Mouse (Mus musculus) WW6 (cell line): ENCODE results near the gene Mef2c.

ENCODE experiments used
- DNase-seq: peaks from one replicate; pipeline ENCODE4 v3.0.0-alpha.2; 2013; ENCODE audit warnings: low read depth, low spot score

Gene Mef2c

DNA sequence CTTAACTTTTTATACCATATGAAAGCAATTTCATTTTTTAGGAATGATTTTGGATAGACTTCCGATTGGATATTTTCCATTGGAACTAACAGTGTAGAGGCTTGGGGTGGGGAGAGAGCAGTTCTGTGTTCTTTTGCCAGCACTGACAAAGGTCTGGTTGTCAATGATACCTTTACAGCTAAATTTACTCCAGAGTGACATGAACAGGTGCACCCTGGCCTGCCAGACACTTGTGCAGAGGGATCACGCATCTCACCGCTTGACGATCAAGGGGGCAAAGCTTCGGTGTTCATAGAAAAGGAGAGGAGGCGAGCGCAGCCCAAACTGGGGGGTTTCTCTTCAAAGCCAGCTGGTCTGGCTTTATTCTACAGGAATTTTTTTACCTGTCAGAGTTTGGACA lies at the start of gene Mef2c:
TSS of gene Mef2c (plus strand) at position 116 of the 400 bp plus-strand sequence.
- DNase-seq: no peak

DNA sequence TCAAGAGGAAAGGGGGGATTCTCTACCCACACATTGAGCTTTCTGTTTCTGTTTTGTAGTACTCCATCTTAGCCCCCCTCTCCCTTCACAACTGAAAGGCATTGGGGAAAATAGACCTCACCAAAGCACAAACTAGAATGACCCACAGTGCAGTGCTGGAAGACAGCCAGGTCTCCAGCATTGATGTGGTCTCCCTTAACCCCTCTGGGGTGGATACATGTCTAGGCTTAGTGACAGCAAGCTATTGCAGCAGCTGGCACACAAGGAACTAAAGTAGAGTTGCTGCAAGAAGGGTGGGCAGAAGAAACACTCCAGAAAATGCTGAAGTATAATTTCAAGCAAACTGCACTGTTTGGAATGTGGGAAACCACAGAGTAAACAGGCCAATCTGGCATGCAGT lies 45.1 kb upstream of the Mef2c start:
- no peak for DNase-seq

DNA sequence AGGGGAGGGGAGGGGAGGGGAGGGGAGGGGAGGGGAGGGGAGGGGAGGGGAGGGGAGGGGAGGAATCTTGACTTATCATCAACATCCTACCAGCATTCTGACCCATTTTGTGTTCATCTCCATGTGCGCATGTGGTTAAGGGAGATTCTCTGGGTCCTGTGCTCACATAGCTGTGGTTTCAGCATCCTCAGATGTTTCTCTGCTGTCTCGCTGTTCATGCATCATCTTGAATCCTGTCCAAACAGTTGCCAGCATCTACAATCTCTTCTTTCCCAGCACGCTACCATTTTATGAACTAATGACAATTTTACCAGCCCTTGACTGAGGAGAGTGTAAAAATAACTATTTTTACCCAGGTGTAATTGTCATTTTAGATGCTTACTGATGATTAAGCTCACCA lies 44.2 kb upstream of the Mef2c start:
- DNase-seq: no peak

DNA sequence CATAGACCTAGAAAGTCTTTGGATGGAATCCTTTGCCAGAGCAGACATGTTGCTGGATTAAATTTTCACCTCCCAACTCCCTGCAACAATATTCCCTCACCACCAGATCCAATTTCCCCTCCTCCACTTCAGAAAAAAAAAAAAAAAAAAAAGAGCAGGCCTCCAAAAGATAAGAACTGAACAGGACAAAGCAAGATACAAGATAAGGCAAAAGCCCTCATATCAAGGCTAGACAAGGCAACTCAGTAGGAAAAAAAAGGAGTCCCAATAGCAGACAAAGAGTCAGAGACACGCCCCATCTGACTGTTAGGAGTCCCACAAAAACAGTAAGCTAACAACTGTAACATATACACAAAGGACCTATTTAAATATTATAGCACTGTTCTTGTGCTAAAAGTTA lies 43.2 kb upstream of the Mef2c start:
- DNase-seq: no peak

DNA sequence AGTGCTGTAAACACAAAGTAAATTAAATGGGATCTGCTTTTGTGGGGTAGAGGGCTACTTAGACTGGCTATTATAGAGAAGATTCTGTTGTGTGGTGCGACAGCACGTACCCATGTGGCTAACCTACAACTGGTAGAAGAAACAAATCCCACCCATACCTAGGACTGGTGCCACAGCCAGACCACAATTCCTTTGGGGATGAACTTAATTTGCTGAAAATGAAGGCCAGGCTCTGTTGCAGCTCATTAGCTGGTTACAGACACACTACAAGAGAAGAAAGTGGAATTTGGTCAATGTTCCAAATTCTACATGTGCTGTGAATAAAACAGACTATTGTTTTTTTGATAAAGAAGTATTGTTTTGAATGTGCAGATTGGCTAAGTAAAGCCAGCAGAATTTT lies 42.3 kb upstream of the Mef2c start:
- no peak for DNase-seq

DNA sequence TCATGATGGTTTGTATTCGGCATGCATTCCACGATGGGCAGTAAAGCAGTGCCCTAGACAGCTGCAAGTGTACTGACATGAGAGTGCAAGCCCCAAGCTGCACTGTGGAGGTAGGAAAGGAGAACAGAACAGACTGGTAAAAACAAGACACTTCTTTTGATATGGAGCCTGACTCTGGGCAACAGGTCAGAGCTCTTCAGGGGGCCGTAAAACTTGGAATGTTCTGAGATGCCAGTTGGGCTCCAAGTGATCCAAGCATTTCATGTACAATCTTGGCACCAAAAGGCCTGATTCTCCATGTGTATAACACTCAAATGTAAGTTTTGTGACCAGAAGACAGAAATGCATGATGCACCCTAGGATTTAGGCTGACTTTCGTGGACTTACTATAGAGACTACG lies 37.1 kb upstream of the Mef2c start:
- no peak for DNase-seq

DNA sequence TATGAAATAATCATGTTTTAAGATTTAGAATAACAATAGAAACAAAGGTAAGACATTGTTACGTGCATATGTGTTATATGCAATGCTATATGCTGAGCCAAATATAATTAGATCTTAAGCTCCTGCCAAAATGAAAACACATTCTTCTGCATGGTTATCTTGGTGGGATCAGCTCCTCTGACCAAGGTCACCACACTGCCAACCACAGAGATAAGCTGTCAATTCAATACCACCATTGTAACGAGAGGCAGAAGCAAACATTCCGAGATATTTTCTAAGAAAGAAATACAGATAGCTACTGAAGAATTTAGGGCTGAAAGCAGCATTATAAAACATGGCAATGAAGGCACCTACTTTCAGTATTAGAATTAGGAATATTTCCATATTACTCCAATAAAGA lies 35.0 kb upstream of the Mef2c start:
- no peak for DNase-seq

DNA sequence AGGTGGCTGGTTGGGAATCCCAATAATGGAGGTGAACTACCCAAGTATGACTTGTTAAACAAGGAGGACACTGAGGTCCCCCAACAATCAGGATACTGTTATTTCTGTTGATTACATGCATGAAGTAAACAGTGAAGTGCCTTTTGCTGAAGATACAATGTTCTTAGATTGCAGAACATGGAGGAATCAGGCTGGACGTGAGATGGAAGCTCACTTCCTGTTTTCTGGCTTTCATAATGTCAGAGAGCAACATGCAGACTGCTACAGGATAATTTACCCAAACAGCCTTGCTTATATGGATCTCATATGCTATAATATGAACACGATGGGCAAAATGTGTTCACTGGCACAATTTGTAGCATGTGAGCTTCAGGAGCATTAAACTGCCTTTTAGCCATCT lies 30.1 kb upstream of the Mef2c start:
- DNase-seq: no peak

DNA sequence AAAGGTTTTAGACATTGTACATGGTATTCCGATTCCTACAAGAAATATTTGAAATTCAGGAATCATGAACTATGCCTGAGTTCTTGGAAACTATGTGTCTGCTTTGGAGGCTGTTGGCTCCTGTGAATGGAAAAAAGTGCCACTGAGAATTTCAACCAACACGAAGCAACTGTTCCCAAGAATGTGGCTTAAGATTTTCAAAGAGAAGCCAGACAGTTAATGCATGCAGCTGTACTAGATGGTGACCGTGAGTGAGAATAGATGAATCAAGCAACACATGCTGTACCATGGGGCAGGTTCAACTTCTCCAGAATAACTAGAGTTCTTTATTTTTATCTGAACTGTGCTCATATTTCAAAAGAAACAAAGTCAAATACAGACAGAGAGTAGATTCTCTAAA lies 23.4 kb upstream of the Mef2c start:
- DNase-seq: no peak

DNA sequence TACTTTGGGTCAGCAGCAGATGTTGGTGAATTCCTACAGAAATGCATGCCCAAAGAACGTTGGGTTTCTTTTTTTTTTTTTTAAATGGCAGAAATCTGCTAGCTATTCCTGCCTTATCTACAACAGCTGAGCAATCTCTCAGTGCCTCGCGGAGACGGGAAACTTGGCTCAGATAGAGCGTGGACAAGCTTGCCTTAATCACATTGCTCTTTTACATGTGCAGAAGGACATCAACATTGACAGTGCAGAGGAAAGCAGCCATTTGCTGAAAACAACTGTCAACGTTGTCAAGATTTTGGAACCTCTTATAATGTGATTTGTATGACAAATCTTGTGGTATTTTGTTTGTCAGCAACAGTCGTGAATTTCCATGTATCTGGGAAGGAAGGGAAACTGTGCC lies 22.5 kb upstream of the Mef2c start:
- no peak for DNase-seq

DNA sequence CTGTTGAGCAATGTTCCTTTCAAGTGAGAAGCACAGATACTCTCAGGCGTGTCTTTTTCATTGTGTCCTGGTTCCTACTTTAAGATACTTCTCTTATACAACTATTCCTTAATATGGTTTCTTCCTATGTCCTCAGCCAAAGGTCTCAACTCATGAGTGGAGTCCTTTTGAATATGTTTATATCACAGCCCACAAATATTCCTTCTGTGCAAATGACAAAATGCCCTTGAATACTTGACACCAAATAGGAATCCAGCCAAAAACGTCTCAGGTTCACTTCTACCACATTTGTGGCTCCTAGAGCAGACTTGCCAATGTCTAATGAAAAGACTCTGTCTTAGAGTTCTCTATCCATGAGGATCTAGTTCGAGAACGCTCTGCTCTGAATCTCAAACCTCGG lies 21.7 kb upstream of the Mef2c start:
- no peak for DNase-seq

DNA sequence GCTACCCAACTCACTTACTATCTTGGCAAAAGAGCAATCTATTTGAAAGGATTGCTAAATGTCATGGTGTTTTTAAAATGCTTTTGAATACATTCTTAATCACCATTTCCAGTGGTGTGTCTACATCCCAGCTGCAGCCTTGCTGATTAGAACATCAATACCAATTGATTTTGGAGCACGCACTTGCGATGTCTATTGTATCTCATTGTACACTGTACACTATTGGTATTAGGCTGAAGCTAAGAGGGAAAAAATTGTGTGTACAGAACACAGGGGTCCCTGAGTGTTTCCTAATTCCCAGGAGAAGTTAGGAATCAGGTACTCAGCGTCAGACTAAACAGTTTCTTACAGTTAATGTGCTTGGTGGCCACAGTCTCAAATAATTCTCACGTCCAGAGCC lies 19.6 kb upstream of the Mef2c start:
- DNase-seq: no peak

DNA sequence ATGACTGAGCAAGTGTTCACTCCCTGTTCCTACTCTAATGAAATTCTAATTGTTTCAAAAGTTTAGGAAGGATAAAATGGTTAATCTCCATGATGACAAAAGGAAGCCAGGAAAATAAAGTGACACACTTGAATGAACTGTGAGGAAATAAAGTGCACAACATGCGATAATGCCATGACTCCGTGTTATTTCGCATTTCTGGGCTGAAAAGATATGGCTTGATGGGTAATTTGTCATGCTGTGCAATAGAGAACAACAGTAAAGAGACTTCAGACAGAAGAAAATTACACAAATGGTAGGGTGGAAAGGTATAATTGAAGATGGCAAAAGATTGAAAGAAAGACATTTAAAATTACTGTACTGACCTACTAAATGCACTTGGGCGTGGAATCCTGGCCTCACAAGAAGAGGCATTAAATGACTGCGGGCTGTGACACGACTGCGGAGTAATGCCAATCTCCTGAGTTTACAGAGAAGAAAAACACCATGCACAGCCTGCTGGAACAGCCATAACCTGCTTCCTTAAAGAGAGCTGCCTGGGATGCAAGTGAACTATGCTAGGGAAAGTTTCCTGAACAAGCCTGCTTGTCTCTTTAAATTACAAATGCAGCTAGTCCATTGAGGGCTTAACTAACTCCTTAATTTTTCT lies 19.0 kb upstream of the Mef2c start:
- DNase-seq: no peak

DNA sequence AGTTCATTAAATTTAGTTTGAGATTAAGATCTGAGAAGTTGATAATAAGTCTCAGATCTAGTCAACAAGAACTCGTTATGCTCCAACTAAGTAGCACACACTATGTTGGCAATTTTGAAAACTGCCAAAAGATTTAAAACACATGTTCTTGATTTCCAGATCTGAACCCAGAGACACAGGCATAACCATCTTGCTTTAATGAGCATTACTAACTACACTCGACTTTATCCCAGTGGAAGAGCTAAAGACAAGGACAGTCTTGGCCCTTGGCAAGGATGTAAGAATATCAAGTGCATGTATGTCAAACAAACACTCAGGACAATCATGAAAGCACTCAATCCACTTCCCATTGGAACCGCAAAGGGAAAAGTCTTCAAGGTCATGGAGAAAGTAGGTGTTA lies 11.8 kb upstream of the Mef2c start:
- DNase-seq: no peak

DNA sequence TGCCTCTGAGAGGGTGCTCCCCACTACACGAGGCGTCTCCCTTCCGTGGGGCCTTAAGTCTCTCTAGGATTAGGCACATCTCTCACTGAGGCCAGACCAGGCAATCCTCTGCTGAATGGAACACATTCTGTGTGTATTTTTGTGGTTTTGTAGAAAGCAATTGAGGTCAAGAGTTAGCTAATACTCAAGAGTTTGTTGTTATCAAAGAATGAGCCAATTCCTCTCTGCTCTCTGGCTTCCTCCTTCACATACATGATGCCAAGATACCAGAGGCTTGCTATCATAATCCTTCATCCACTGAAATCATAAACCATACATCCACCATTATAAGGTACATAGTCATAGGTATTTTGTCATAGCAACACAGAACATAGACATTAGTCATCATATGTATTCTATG lies 6.1 kb upstream of the Mef2c start:
- DNase-seq: no peak

DNA sequence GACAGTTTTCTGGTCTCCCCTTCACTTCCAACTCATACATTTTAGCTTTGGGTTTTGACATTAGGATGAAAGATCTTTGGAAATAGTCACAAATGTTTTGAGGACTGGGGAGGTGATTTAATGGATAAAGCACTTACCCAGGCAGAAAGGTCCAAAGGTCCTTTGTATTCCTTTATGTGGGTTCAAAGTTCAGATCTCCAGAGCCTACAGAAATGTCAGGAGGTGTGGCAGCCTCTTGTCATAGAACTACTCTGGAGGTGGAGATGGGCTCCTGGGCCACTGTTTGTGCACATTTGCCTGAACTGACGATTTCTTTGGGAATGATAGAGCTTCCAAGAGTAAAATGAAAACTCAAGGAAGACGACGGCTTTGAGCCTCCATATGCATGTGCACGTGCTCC lies 4.3 kb upstream of the Mef2c start:
- no peak for DNase-seq

DNA sequence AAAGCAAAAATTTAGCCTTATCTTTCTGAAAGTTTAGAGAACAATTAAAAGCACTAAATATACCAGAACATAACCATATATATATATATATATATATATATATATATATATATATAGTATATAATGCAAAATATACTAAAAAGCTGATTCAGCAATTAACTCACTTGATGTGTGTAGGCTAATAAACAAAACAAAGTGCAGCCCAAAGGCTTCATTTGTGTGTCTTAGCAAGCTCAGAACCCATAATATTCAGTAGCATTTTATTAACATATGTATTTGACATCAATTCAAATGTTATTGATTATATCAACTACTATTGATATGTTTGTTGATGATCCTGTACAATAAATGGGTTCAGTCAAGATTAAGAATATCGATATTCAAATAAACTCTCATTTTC lies 3.9 kb downstream of the Mef2c start:
- no peak for DNase-seq

DNA sequence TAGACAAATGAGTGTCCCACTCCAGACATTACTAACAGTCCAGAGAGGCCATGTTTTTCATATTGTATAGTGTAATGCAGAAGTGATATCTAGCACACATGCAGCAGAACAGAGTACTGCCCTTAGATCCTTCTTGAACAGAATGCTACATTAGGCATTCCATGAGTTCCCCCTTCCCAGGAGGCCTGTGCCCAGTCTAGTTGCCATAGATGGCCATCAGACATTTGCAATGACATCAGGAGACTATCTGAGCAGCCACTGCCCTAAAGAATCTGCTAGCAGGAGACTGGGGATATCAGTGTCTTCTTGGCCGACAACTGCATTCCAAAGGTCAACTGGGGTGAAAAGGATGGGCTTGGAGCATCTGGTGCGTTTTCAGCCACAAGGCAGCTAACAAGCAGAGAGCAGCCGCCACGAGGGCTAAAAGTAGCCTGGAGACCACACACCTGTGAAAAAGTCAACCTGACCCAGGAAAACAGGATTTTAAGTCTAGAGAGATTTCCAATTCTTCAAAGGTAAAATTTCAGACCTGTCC lies 11.2 kb downstream of the Mef2c start:
- no peak for DNase-seq

DNA sequence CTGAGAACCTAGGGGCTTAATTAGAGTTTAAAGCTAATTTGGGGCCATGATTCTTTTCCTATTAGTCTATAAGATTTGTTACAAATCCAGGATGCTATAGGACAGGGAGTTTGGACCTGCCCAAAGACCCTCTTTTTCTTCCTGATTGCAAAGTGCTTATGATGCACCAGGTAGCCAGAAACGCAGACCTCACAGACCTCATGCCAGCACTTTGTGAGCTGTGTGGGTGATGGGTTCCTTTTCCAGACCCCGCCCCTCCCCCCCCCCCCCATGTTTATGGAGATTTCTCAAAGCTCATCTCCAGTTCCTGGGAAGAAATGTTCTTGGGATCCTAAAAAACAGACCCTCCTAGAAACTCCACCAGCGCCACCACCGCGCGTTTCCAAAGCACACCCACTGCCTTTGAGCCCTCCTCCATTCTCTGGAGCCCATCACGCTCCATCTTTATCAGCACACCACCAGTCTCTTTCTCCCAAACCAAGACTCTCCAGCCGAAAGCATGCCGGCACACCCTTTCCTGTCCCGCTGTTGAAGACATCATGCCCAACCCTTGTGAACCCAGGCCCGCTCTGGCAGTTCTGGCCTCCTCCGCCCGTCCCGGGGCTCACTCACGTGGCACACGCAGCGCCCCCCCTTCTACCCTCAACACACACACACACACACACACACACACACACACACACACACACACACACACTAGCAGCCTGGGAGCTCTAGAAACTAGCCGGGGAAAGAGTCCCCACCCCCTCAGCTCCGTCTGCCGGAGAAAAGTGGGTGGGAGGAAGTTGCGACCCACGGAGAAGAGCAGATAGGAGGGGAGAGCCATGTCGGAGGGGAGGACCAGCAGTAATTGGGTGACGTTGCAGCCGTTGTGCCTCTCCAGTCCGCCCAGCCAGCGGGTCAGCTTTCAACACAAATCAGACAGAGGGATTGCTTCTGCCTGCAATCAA lies 14.1 kb downstream of the Mef2c start:
- DNase-seq: no peak

DNA sequence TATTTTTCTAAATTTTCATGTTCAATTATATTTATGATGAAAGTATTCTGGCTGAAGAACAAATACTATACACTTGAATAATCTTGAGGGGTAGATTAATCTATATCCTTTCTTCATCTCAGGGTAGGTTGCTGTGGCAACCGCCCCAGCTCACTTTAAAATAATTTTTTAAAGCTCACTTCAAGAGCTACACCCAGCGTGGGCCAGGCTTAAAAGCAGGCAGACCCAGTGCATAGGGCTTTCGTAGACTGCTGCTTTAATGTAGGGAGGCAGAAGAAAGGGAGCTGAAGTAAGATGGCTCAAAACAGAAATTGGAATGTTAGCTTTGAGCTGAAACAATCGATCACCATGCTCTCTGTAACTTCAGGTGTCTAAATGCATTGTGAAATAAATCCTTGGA lies 17.0 kb downstream of the Mef2c start:
- no peak for DNase-seq

DNA sequence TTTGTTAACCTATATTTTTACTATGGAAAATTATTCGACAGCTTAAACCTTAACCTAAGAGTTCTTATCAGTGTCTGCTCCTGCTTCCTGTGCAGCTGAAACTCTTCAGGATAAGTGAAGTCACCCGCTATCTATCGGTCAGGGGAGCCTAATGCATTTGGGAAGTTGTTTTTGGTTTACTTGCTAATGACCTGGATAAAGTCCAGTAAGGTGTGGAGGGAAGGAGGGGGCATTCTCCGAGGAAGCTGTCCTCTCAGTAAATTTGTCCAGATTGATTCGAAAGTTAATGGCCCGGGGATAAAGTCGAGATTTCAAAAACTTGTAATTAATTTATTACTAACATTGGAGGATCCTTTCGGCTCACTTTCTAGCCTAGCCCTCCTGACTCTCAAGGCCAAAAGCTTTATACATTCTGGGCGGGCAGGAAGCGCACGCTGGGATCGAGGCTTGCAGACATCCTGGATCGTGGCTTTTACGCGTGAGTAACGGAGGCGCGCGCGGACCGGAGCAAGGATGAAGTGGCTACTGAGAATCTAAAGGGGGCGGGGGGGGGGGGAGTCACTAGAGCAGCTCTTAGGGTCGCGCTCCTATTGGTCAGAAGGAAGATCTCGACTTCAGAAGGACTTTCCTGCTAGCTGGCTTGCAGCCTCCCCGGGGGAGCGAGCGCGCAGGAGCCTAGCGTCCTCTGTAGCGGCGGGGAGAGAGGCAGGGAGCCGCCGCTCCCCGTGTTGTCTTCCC lies 19.6 kb downstream of the Mef2c start:
- no peak for DNase-seq

DNA sequence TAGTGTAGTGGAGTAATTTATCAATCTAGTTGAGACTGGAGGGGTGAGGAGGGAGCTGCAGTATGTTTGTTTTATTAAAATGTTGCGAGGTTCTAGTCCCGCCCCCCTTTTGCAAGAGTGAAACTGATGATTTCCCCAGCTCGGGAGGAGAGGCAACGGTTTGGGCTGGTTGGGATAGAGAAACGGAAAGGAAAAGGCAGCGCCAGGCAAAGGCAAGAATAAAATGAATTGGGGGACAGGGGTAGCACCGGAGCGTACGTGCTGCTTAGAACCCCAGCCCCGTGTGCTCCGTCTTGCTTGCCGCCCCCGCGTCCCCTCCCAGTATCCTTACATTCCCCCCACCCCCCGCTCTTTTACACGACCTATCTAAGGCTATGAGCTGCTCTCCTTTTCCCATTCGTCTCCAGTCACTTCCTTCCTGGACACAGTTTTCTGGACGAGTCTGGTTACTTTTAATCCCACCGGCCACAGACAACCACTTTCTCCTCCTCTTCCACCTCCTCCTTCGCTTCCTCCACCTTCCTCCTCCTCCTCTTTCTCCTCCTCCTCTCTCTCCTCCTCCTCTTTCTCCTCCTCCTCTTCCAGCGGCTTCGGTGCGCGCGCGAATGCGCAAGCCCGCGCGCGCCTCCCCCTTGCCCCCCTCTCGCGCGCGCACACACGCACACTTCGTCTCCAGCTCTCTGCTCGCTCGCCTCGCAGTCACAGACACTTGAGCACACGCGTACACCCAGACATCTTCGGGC lies 20.5 kb downstream of the Mef2c start:
- DNase-seq: no peak
